Mouse (Mus musculus) kidney, embryonic 14.5 days (tissue): Measurements from ENCODE around the gene Gm44965. TPM values are rescaled to one million over a fixed set of nuclear protein-coding genes. Genes with fewer than 3 reads are reported as not detected.
A peak's percentile ranks its signal among the peaks of the same experiment; 100 is the strongest.

Experiments used
- ATAC-seq: fragments of 200-750 bp; cut with Nextera tagmentation; 2 replicates; pipeline ENCODE4 v1.8.0; 2017; ENCODE audit warnings: moderate number of reproducible peaks, mild to moderate bottlenecking, moderate TSS enrichment, moderate library complexity; ENCODE audit not compliant: low FRiP score, low TSS enrichment
- H3K27ac ChIP-seq: fragments of 300-500 bp; sonication (generic); 2 replicates; pipeline ENCODE4 v1.5.1; 2014; ENCODE audit warnings: low read depth, mild to moderate bottlenecking, low read length, moderate library complexity, mixed read lengths
- H3K27me3 ChIP-seq: fragments of 300-500 bp; sonication (generic); 2 replicates; pipeline ENCODE4 v1.6.1; 2014; ENCODE audit warnings: mild to moderate bottlenecking, low read length; ENCODE audit not compliant: control insufficient read depth, insufficient read depth
- H3K36me3 ChIP-seq: fragments of 300-500 bp; sonication (generic); 2 replicates; pipeline ENCODE4 v1.6.1; 2014; ENCODE audit warnings: low read length, mixed read lengths; ENCODE audit not compliant: control insufficient read depth, insufficient read depth
- H3K4me1 ChIP-seq: fragments of 300-500 bp; sonication (generic); 2 replicates; pipeline ENCODE4 v1.6.1; 2014; ENCODE audit warnings: low read length, mixed read lengths; ENCODE audit not compliant: control insufficient read depth, insufficient read depth
- H3K4me2 ChIP-seq: fragments of 300-500 bp; sonication (generic); replicated peaks from 2 replicates; pipeline ENCODE4 v1.6.1; 2014; ENCODE audit warnings: low read depth, mild to moderate bottlenecking, low read length
- H3K4me3 ChIP-seq: fragments of 300-500 bp; sonication (generic); 2 replicates; pipeline ENCODE4 v1.5.1; 2014; ENCODE audit warnings: mild to moderate bottlenecking, low read length
- H3K9ac ChIP-seq: fragments of 300-500 bp; sonication (generic); 2 replicates; pipeline ENCODE4 v1.6.1; 2014; ENCODE audit warnings: low read depth, mild to moderate bottlenecking, low read length, moderate library complexity
- H3K9me3 ChIP-seq: fragments of 300-500 bp; sonication (generic); 2 replicates; pipeline ENCODE4 v1.6.1; 2016; ENCODE audit warnings: low read length; ENCODE audit not compliant: control insufficient read depth
- WGBS: fragments of 180-500 bp; shearing (Covaris S2); extraction: QIAGEN DNeasy Blood & Tissue Kit; methylation state at CpG from one replicate; pipeline ENCODE4 v1.1.7; 2014; 5-methylcytosine and 5-hydroxymethylcytosine counted together
- polyA plus RNA-seq: library from polyadenylated mRNA; unstranded; fragments of >200 nt; fragmentation: Nextera tagmentation; extraction: Ambion mirVana; gene quantifications from 2 replicates; pipeline ENCODE4 v1.2.1, GENCODE M21; 2014

Gene Gm44965
- polyA plus RNA-seq, 1 experiment from 2014 or later = not detected

DNA sequence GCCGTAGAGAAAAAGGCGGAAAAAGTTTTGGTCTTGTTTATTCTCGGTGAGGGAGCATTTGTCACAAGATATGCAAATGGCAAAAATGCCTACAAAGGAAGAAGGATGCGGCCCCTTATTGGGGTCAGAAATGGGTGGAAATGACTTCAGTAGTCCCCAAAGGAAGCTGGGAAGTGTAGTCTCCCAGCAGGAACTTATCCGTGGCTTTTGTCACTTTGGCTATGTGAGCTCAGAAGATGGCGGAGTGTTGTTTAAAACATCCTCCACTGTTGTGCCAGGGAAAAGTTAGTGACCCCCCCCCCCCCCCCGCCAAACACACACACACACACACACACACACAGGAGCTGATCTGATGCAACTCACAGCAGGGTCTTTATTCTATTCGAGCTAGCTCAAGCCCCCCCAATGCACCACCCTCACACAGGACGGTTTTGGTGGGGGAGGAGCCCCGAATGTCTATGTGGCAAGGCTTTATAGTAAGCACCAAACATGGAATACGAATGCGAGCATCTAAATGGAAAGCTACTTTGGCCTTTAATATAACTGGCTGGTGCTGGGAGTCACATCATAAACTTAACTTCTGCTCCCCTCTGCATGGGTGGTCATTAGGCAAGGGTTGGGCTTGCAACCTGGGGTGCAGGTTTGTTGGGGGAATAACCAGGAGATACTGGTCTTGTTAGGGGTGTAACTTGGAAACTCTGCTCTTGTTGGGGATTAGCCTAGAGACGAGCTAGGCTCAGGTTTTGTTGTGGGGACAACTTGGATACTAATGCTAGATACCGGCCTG lies 38.4 kb upstream of the Gm44965 start:
- ATAC-seq = peak; percentile 81

DNA sequence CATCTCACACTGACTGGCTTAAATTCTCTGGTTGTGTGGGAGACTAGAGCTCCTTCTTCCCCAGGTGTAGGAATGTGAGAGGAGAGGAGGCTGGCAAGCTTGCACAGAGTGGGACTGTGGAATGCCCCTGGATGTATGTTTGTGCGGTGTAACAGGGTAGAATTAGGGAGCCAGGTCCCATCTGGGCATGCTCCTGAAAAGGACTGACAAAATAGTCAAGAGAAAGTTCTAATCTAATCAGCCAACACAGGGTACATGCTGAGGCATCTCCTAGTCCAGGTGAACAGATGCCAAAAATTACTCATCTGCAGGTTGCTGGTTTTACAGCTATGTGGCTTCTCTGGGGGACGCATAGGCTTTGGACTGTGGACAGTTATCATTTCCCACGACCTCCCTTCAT lies 37.8 kb upstream of the Gm44965 start:
- H3K9me3 ChIP-seq = no peaks in the 10 kb centered on the region
- no peaks in the 10 kb centered on the region for H3K36me3 ChIP-seq
- peaks cover 5% of the 10 kb centered on the region; the same call in 1 of the 2 replicates for H3K4me1 ChIP-seq
- no peak overlapping the region; the same call in 1 of the 2 replicates for H3K27ac ChIP-seq
- no peak overlapping the region for H3K9ac ChIP-seq
- ATAC-seq = no peak
- H3K4me2 ChIP-seq = no peak overlapping the region
- H3K27me3 ChIP-seq = no peaks in the 10 kb centered on the region
- WGBS = 90% methylated on average over 3 of the region's 3 CpGs
- H3K4me3 ChIP-seq = no peak overlapping the region

More for the DNA sequence above, 38.4 kb upstream of the Gm44965 start:
- Histone ChIP-seq H3K9me3 (no peaks in the 10 kb centered on the region), H3K4me2 (peak overlapping the region; percentile 64), H3K27me3 (no peaks in the 10 kb centered on the region), H3K27ac (peak overlapping the region; percentile 98), H3K9ac (peak overlapping the region; percentile 75), H3K4me3 (peak overlapping the region; percentile 58), H3K4me1 (peaks cover 5% of the 10 kb centered on the region; the same call in 1 of the 2 replicates), H3K36me3 (no peaks in the 10 kb centered on the region)
- WGBS = 30% methylated on average over 13 of the region's 14 CpGs

DNA sequence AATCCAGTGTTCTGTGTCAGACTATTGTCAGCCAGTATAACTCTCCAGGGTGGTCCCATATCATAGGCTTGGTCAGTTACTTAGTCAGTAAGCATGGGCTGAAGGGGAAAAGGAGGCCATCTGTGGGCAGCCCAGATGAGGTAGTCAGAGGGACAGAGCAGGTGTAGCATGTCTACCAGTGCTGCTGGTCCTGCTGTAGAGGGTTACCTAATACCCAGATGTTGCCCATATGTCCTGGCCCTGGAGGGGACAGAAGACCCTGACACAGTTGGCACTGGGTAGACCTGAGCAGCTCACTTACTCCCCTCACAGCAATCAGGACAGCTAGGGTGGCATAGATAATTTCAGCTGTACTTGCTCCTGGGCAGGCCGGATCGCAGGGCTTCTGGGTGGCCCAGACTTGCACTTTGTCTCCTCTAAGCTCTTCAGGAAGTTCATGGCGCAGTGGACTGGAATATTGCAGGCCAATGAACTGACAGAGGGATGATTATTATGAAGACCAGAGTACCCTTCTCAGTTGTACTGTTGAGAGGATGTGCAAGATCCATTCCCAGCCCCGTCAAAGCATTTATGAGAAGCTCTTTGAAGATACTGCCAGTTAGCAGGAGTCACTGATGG lies 27.9 kb upstream of the Gm44965 start:
- Histone ChIP-seq H3K36me3 (no peaks in the 10 kb centered on the region), H3K4me2 (no peak overlapping the region), H3K27ac (peak overlapping the region; percentile 15; the same call in 1 of the 2 replicates), H3K27me3 (no peaks in the 10 kb centered on the region), H3K4me3 (no peak overlapping the region), H3K4me1 (peaks cover 18% of the 10 kb centered on the region; the same call in 1 of the 2 replicates), H3K9ac (no peak overlapping the region), H3K9me3 (no peaks in the 10 kb centered on the region)
- no peak; the same call in 1 of the 2 replicates for ATAC-seq
- WGBS = 87% methylated on average over 4 of the region's 4 CpGs

DNA sequence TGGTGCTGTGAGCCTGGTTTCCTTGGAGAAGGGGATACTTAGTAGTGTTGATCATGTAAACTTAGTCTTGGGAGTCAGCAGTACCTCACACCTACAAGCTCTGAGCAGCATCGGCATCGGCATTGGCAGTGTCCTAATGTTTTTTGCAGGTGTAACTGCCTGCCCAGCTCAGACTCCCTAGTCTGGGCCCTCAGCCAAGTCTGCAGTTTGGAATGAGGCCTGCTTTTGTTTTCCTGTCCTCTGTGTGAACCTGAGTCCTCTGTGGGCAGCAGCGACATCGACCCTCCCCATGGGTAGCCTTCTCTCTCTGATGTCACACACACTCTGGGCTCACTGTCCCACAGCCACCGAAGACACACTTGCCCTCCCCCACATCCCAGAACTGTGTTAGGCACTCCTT lies 27.4 kb upstream of the Gm44965 start:
- WGBS = 28% methylated on average over 5 of the region's 5 CpGs
- H3K27me3 ChIP-seq = no peaks in the 10 kb centered on the region
- H3K4me1 ChIP-seq = peaks cover 19% of the 10 kb centered on the region; the same call in 1 of the 2 replicates
- H3K4me3 ChIP-seq = no peak overlapping the region
- H3K9ac ChIP-seq = no peak overlapping the region
- no peak overlapping the region for H3K4me2 ChIP-seq
- peak overlapping the region; percentile 15; the same call in 1 of the 2 replicates for H3K27ac ChIP-seq
- H3K9me3 ChIP-seq = no peaks in the 10 kb centered on the region
- no peaks in the 10 kb centered on the region for H3K36me3 ChIP-seq
- peak; percentile 65; the same call in 1 of the 2 replicates for ATAC-seq

DNA sequence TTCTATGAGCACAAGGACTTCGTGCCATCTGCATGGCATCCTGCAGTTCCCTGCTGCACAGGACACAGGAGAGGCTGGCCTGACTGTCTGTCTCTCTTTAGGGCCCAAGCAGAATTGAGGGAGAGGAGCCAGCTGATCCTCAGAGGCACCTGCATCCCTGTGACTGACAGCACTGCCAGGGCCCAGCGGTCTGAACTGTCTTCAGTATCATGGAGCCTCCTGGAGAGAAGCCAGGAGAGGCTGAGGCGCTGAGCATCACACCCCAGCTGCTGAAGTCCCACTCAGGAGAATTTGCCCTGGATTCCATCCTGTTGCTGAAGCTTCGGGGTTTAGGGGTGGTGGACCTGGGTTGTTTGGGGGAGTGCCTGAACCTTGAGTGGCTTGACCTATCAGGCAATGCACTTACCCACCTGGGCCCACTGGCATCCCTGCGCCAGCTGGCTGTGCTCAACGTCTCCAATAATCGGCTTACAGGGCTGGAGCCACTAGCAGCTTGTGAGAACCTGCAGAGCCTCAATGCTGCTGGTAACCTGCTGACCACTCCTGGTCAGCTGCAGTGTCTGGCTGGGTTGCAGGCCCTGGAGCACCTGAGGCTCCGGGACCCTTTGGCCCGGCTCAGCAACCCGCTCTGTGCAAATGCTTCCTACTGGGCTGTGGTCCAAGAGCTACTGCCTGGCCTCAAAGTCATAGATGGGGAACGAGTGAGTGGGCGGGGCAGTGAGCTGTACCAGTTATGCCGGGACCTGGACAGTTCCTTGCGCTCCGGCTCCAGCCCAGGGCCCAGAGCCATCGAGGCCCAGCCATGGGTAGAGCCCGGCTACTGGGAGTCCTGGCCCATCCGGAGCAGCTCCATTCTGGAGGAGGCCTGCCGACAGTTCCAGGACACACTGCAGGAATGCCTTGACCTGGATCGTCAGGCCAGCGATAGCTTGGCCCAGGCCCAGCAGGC lies 25.4 kb upstream of the Gm44965 start:
- Histone ChIP-seq H3K36me3 (no peaks in the 10 kb centered on the region), H3K9me3 (no peaks in the 10 kb centered on the region), H3K27me3 (no peaks in the 10 kb centered on the region), H3K4me1 (peaks cover 29% of the 10 kb centered on the region; the same call in 1 of the 2 replicates), H3K9ac (no peak overlapping the region), H3K4me3 (no peak overlapping the region), H3K27ac (peak overlapping the region; percentile 51; the same call in 1 of the 2 replicates), H3K4me2 (no peak overlapping the region)
- ATAC-seq = peak; percentile 47; the same call in 1 of the 2 replicates
- 75% methylated on average over 21 of the region's 21 CpGs for WGBS

DNA sequence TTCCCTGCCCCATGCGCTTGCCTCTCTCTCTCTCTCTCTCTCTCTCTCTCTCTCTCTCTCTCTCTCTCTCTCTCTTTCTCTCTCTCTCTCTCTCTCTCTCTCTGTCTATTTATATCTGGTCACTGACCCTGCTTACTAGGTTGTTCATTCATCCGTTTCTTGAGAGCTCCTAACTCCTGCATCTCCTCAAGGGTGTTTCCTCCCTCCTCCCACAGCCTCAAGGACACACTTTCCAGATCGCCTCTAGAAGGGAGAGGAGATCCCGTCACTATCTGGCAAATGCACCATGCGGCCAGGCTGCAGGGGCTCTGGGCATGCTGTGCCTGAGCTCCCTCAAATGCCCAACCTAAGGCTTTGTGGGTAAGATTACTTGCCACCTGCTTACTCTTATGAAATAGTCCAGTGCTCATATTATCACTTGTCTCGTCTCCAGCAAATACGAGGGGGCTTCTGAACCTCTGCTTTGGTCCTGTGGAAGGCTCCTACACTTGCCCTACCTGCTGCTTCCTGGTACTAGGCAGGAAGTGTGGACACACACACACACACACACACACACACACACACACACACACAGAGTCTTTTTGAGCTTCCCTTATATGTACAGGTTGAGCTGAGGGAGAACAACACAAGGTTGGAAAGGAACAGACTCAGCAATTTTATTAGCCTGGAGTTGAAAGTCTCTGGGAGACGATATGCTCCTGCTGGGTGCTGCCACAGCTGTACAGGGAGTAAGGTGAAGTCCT lies 24.5 kb upstream of the Gm44965 start:
- Histone ChIP-seq H3K4me1 (peaks cover 30% of the 10 kb centered on the region; the same call in 1 of the 2 replicates), H3K4me2 (no peak overlapping the region), H3K36me3 (no peaks in the 10 kb centered on the region), H3K4me3 (no peak overlapping the region), H3K27me3 (no peaks in the 10 kb centered on the region), H3K27ac (peak overlapping the region; percentile 51; the same call in 1 of the 2 replicates), H3K9ac (no peak overlapping the region), H3K9me3 (no peaks in the 10 kb centered on the region)
- 68% methylated on average over 8 of the region's 8 CpGs for WGBS
- ATAC-seq = no peak

DNA sequence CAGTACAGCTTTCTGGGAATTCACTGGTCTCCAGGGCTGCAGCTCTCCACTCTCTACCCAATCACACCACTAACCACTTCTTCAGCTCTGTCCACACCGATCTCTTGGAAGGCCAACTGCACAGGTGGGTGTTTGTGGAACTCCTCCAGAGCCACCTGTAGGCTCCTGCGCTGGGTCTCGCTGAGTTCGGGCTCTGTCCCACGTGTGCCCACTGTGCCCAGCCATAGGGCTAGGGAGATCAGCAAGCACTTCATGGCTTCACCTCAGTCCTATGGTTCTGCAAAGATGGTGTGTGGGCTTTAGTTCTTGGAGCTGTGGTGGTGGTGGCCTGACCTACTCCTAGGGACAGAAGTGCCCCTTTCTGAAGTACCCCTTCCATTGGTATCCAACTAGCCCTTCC lies 21.7 kb upstream of the Gm44965 start:
- Histone ChIP-seq H3K4me2 (peak overlapping the region; percentile 35), H3K4me3 (peak overlapping the region; percentile 11; the same call in 1 of the 2 replicates), H3K9ac (peak overlapping the region; percentile 28; the same call in 1 of the 2 replicates), H3K27ac (peak overlapping the region; percentile 73; the same call in 1 of the 2 replicates), H3K4me1 (peaks cover 24% of the 10 kb centered on the region; the same call in 1 of the 2 replicates), H3K36me3 (no peaks in the 10 kb centered on the region), H3K9me3 (no peaks in the 10 kb centered on the region), H3K27me3 (no peaks in the 10 kb centered on the region)
- ATAC-seq = no peak
- 92% methylated on average over 5 of the region's 5 CpGs for WGBS
